Mouse (Mus musculus): ENCODE measurements around the gene Rps27. TPM values are rescaled to one million over a fixed set of nuclear protein-coding genes. Genes with fewer than 3 reads are reported as not detected.

The Rps27 gene
- polyA plus RNA-seq, 1 experiment from 2014 or later = 1,066 TPM

DNA sequence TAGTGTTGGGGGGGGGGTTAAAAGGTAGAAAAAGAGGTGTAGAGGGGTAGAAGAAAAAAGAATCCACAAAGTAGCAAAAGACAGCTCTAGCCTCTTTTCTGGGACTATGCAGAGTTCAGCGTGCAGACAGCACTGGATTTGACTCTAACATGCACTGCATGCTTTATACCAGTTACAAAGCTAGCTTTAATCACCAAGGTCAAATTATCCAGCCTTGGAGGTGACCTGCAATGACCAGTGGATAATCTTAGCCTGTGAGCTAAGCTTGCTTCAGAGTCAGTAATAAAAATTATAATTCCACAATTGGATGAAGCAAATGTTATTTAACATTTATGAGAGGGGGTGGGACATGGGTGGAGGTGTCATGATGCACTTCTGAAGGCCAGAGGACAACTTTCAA, 17.8 kb downstream of the Rps27 start:
- Histone ChIP-seq H3K27ac (no peak overlapping the region), H3K36me3 (no peaks in the 10 kb centered on the region), H3K4me3 (no peak overlapping the region), H3K9me3 (no peaks in the 10 kb centered on the region), H3K27me3 (ENCODE audit: insufficient read depth, poor library complexity, severe bottlenecking) (no peaks in the 10 kb centered on the region), H3K4me1 (replicated peaks) (no peaks in the 10 kb centered on the region)
- 85% methylated on average over 1 of the region's 1 CpGs for WGBS
- no peak for DNase-seq (ENCODE audit: low spot score)

DNA sequence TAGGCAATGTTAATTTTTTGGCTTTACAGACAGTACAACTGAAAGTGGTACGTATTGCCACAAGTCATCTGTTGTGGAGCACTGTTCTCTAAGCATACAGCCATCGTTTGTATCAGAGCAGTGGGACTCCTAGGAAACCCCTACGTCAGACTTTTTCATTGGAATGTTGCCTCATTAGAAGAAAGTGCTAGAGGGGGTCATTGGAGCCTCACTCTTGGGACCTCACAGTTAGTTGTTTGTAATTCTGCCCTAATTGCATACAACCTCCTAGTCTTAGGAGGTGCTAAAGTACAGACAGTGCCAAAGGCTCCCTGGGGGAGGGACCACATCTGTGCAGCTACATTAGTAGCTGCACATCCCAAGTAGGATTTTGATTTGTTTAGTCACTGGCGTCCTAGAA, 18.7 kb downstream of the Rps27 start:
- Histone ChIP-seq H3K27ac (no peak overlapping the region), H3K27me3 (ENCODE audit: insufficient read depth, poor library complexity, severe bottlenecking) (no peaks in the 10 kb centered on the region), H3K4me3 (no peak overlapping the region), H3K36me3 (no peaks in the 10 kb centered on the region), H3K9me3 (no peaks in the 10 kb centered on the region), H3K4me1 (replicated peaks) (no peaks in the 10 kb centered on the region)
- DNase-seq (ENCODE audit: low spot score) = no peak
- WGBS = 67% methylated on average over 4 of the region's 4 CpGs

DNA sequence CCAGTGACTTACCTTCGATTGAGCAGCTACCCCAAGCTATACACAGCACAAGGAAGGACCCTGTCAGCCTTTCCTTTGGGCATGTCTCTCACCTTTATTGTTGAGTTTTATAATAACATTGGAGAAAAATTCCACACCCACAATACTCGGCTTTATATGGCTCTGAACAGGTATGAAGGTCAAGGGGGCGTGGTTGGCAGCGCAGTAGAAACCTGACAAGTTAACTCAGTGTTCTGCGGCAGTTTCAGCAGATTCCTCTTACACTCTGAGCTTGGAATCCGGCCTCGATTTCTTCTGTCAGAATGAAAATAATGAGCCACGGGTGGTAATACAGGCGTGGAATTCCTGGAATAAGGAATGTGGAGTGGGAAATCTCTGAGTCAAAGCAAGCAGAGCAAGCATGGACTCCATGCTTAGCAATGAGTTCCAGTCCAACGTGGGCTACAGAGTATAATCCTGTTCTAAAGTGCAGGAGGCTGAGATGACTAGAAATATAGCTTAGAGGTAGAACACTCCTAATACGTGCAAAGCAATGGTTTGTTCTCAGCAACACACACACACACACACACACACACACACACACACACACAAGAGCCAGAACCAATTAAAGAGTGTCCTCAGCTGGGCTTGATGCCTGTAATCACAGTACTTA, 22.5 kb downstream of the Rps27 start:
- H3K9me3 ChIP-seq = no peaks in the 10 kb centered on the region
- H3K36me3 ChIP-seq = no peaks in the 10 kb centered on the region
- WGBS = 84% methylated on average over 11 of the region's 11 CpGs
- H3K27me3 ChIP-seq (ENCODE audit: insufficient read depth, poor library complexity, severe bottlenecking) = no peaks in the 10 kb centered on the region
- H3K27ac ChIP-seq = no peak overlapping the region
- no peaks in the 10 kb centered on the region for H3K4me1 ChIP-seq (replicated peaks)
- no peak overlapping the region for H3K4me3 ChIP-seq
- DNase-seq (ENCODE audit: low spot score) = no peak

DNA sequence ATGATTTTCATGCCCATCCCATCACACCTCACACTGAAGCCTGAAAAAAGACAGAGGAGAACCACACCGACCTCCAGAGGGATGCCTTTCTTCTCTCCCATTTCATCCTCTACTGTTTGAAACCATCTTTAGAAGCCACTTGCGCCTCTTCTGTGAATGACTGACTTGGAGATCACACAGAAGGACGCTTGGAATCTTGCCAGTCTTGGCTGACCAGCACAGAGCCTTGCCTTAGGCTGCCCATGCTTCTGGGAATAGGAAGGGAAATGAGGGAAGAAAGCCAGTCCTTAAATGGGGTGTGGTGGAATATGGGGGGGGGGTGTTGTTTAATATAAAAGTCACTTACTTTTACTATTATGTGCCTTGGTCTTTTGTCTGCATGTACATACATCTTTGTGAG, 29.9 kb downstream of the Rps27 start:
- no peaks in the 10 kb centered on the region for H3K9me3 ChIP-seq
- H3K27me3 ChIP-seq (ENCODE audit: insufficient read depth, poor library complexity, severe bottlenecking) = no peaks in the 10 kb centered on the region
- 76% methylated on average over 3 of the region's 3 CpGs for WGBS
- H3K36me3 ChIP-seq = no peaks in the 10 kb centered on the region
- no peak for DNase-seq (ENCODE audit: low spot score)
- H3K4me3 ChIP-seq = no peak overlapping the region
- no peaks in the 10 kb centered on the region for H3K4me1 ChIP-seq (replicated peaks)
- no peak overlapping the region for H3K27ac ChIP-seq

DNA sequence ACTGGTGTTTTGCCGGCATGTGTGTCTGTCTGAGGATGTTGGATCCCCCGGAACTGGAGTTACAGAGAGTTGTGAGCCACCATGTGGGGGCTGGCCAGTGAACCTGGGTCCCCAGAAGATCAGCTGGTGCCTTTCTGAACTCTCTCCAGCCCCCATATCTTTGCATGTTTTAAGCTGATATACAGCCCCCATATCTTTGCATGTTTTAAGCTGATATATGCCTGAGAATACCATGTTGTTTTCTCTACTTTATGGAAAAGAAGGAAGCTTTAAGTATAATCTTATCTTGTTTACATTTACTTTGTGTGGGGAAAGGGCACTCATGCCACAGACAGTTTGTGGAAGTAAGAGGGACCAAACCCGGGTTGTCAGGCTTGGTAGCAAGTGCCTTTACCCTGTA, 33.9 kb downstream of the Rps27 start:
- H3K9me3 ChIP-seq = no peaks in the 10 kb centered on the region
- H3K4me3 ChIP-seq = no peak overlapping the region
- H3K27me3 ChIP-seq (ENCODE audit: insufficient read depth, poor library complexity, severe bottlenecking) = no peaks in the 10 kb centered on the region
- no peak overlapping the region for H3K27ac ChIP-seq
- no peaks in the 10 kb centered on the region for H3K4me1 ChIP-seq (replicated peaks)
- 83% methylated on average over 3 of the region's 3 CpGs for WGBS
- H3K36me3 ChIP-seq = no peaks in the 10 kb centered on the region
- DNase-seq (ENCODE audit: low spot score) = no peak

Other genes with a start within 250 kb of the Rps27 start
- 181 and 189 TPM in 2 replicates for gene Hax1, start 214.9 kb downstream of the Rps27 start, polyA plus RNA-seq (2016; fragmentation: Nextera tagmentation; extraction: Ambion mirVana)
- 219 and 222 TPM in 2 replicates for gene 4933434E20Rik, start 162.0 kb downstream of the Rps27 start, polyA plus RNA-seq (2016; fragmentation: Nextera tagmentation; extraction: Ambion mirVana)
- 199 and 208 TPM in 2 replicates for gene Ubap2l, start 161.0 kb downstream of the Rps27 start, polyA plus RNA-seq (2016; fragmentation: Nextera tagmentation; extraction: Ambion mirVana)
- 541 and 592 TPM in 2 replicates for gene Tpm3, start 141.0 kb downstream of the Rps27 start, polyA plus RNA-seq (2016; fragmentation: Nextera tagmentation; extraction: Ambion mirVana)
- 0.50 and 0.56 TPM in 2 replicates for gene Nup210l, start 109.5 kb downstream of the Rps27 start, polyA plus RNA-seq (2016; fragmentation: Nextera tagmentation; extraction: Ambion mirVana)
- 25.5 and 27.8 TPM in 2 replicates for gene Rab13, start within 50 bp of the Rps27 start, polyA plus RNA-seq (2016; fragmentation: Nextera tagmentation; extraction: Ambion mirVana)
- 91.4 and 95.7 TPM in 2 replicates for gene Jtb, start 17.9 kb upstream of the Rps27 start, polyA plus RNA-seq (2016; fragmentation: Nextera tagmentation; extraction: Ambion mirVana)
- 4.2 and 4.3 TPM in 2 replicates for gene Creb3l4, start 29.9 kb upstream of the Rps27 start, polyA plus RNA-seq (2016; fragmentation: Nextera tagmentation; extraction: Ambion mirVana)
- gene Slc39a1, start 34.5 kb upstream of the Rps27 start, polyA plus RNA-seq (2016; fragmentation: Nextera tagmentation; extraction: Ambion mirVana) = 62.5 and 65.3 TPM in 2 replicates
- 20.8 and 28.4 TPM in 2 replicates for gene Crtc2, start 40.5 kb upstream of the Rps27 start, polyA plus RNA-seq (2016; fragmentation: Nextera tagmentation; extraction: Ambion mirVana)
- 5.7 and 7.1 TPM in 2 replicates for gene Dennd4b, start 51.5 kb upstream of the Rps27 start, polyA plus RNA-seq (2016; fragmentation: Nextera tagmentation; extraction: Ambion mirVana)
- 15.3 and 17.9 TPM in 2 replicates for gene Gatad2b, start 79.5 kb upstream of the Rps27 start, polyA plus RNA-seq (2016; fragmentation: Nextera tagmentation; extraction: Ambion mirVana)
- 28.5 and 29.1 TPM in 2 replicates for gene Slc27a3, start 176.3 kb upstream of the Rps27 start, polyA plus RNA-seq (2016; fragmentation: Nextera tagmentation; extraction: Ambion mirVana)
- gene Ints3, start 220.0 kb upstream of the Rps27 start, polyA plus RNA-seq (2016; fragmentation: Nextera tagmentation; extraction: Ambion mirVana) = 37.6 and 39.7 TPM in 2 replicates

Measured in hindbrain, embryonic 10.5 days (tissue).